Mouse (Mus musculus) brain, embryonic 14.5 days (tissue): ENCODE measurements around the gene Atrnl1.

Experiments used
- CTCF ChIP-seq: fragments of 200-500 bp; IDR thresholded peaks from 2 replicates; pipeline ENCODE4 v1.5.1; 2012; ENCODE audit warnings: inconsistent platforms, mild to moderate bottlenecking, moderate library complexity, borderline replicate concordance; ENCODE audit not compliant: insufficient read depth, insufficient read length; ENCODE audit errors: extremely low read depth
- POLR2A ChIP-seq: fragments of 200-500 bp; IDR thresholded peaks from 2 replicates; pipeline ENCODE4 v1.6.1; 2012; ENCODE audit warnings: mild to moderate bottlenecking, inconsistent platforms, borderline replicate concordance; ENCODE audit not compliant: poor library complexity, insufficient read depth, insufficient read length, severe bottlenecking; ENCODE audit errors: extremely low read depth

GRCm38 (mm10) chr19:57648944-57649271 is 38.1 kb downstream of the Atrnl1 start:
- TF ChIP-seq CTCF (no peak), POLR2A (no peak)
